Mouse (Mus musculus) heart, embryonic 10.5 days (tissue): ENCODE data around the gene Gss. TPM values are rescaled to one million over a fixed set of nuclear protein-coding genes. Genes with fewer than 3 reads are reported as not detected.
"Not testable (repeated sequence)": the region's sequence is repeated elsewhere in the genome, so short reads cannot be mapped to it uniquely, and the experiment has no call there.

Experiments
- DNase-seq: peaks from one replicate; pipeline ENCODE4 v3.0.0-alpha.2; 2017; ENCODE audit warnings: low spot score
- H3K27ac ChIP-seq: fragments of 300-500 bp; sonication (generic); 2 replicates; pipeline ENCODE4 v1.5.1; 2016; ENCODE audit warnings: mild to moderate bottlenecking
- H3K27me3 ChIP-seq: fragments of 300-500 bp; sonication (generic); 2 replicates; pipeline ENCODE4 v1.6.1; 2016; ENCODE audit warnings: mild to moderate bottlenecking; ENCODE audit not compliant: poor library complexity, insufficient read depth, severe bottlenecking
- H3K36me3 ChIP-seq: fragments of 300-500 bp; sonication (generic); 2 replicates; pipeline ENCODE4 v1.6.1; 2016; ENCODE audit warnings: mild to moderate bottlenecking, moderate library complexity
- H3K4me1 ChIP-seq: fragments of 300-500 bp; sonication (generic); 2 replicates; pipeline ENCODE4 v1.6.1; 2016; ENCODE audit warnings: mild to moderate bottlenecking
- H3K4me3 ChIP-seq: fragments of 300-500 bp; sonication (generic); 2 replicates; pipeline ENCODE4 v1.5.1; 2016; ENCODE audit warnings: mild to moderate bottlenecking, moderate library complexity
- H3K9me3 ChIP-seq: fragments of 300-500 bp; sonication (generic); 2 replicates; pipeline ENCODE4 v1.6.1; 2016; ENCODE audit warnings: mild to moderate bottlenecking, moderate library complexity
- WGBS: fragments of 180-500 bp; shearing (Covaris S2); methylation state at CpG from one replicate; pipeline ENCODE4 v1.1.7; 2016; 5-methylcytosine and 5-hydroxymethylcytosine counted together
- polyA plus RNA-seq: library from polyadenylated mRNA; unstranded; fragments of >200 nt; fragmentation: Nextera tagmentation; extraction: Ambion mirVana; gene quantifications from 2 replicates; pipeline ENCODE4 v1.2.1, GENCODE M21; 2016

The Gss gene
- polyA plus RNA-seq, 1 experiment from 2014 or later = 29.1 TPM

GRCm38 (mm10) chr2:155610978-155611377 is 18.4 kb upstream of the Gss start, which contains the start of gene Myh7b:
Gene Myh7b (plus strand): TSS chr2:155611212.
- Histone ChIP-seq H3K27me3 (no peaks in the 10 kb centered on the region), H3K36me3 (peaks cover 23% of the 10 kb centered on the region), H3K9me3 (no peaks in the 10 kb centered on the region), H3K4me3 (peak within 1 kb of the TSS; percentile 58), H3K4me1 (peaks cover 53% of the 10 kb centered on the region), H3K27ac (peak within 1 kb of the TSS; percentile 89)
- 23% methylated on average over 4 of the region's 4 CpGs for WGBS
- DNase-seq = no peak

DNA sequence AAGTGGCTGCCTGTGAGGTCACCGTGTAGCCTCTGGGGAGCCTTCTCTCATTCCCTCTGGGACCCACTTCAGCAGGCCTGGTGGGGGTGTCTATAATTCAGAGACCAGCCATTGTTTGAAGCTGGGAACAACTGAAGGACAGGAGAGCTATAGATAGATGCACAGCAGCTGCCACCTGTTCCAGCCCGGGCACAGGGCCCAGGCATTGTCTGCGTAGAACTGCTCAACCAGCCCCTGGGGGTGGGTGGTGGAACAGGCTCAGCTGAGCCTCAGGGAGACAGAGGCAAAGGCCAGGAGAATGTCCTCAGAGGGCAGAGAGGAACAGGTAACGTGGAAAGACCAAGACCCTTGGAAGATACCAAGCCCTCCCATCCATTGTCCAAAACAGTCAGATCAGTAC is 13.8 kb upstream of the Gss start:
- 73% methylated on average over 4 of the region's 4 CpGs for WGBS
- Histone ChIP-seq H3K36me3 (peaks cover 4% of the 10 kb centered on the region; the same call in 1 of the 2 replicates), H3K9me3 (no peaks in the 10 kb centered on the region), H3K4me3 (no peak overlapping the region), H3K4me1 (peaks cover 50% of the 10 kb centered on the region), H3K27me3 (no peaks in the 10 kb centered on the region), H3K27ac (peak overlapping the region; percentile 88)
- DNase-seq = no peak

DNA sequence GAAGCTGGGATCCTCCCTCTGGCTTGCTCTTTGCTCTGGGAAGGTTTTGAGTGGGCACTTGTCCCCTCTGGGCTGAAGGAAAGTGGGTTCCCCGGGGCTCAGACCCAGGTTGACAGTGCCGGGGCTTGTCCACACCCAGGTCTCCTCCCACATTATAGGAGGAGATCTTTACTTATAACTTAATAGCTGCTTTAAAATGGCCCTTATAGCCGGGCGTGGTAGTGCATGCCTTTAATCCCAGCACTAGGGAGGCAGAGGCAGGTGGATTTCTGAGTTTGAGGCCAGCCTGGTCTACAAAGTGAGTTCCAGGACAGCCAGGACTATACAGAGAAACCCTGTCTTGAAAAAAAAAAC is 12.6 kb upstream of the Gss start:
- H3K27ac ChIP-seq = peak overlapping the region; percentile 88
- WGBS = 47% methylated on average over 4 of the region's 4 CpGs
- DNase-seq = not testable (repeated sequence)

GRCm38 (mm10) chr2:155604560-155605235 is 12.1 kb upstream of the Gss start:
- DNase-seq = peak; percentile 93
- WGBS = 27% methylated on average over 10 of the region's 10 CpGs
- H3K27me3 ChIP-seq = no peaks in the 10 kb centered on the region
- H3K27ac ChIP-seq = peak overlapping the region; percentile 88
- H3K4me3 ChIP-seq = peak overlapping the region; percentile 29; the same call in 1 of the 2 replicates
- H3K9me3 ChIP-seq = no peaks in the 10 kb centered on the region
- H3K4me1 ChIP-seq = peaks cover 41% of the 10 kb centered on the region
- peaks cover 4% of the 10 kb centered on the region; the same call in 1 of the 2 replicates for H3K36me3 ChIP-seq

More for the DNA sequence above, 12.6 kb upstream of the Gss start:
- H3K9me3 ChIP-seq, H3K27me3 ChIP-seq, H3K36me3 ChIP-seq: not testable (repeated sequence)
- H3K4me3 ChIP-seq = peak overlapping the region; percentile 29; the same call in 1 of the 2 replicates
- peaks cover 41% of the 10 kb centered on the region for H3K4me1 ChIP-seq

- no peaks in the 10 kb centered on the region for H3K27me3 ChIP-seq
- DNase-seq = no peak
- peaks cover 4% of the 10 kb centered on the region; the same call in 1 of the 2 replicates for H3K36me3 ChIP-seq
- peak overlapping the region; percentile 88 for H3K27ac ChIP-seq
- WGBS = 48% methylated on average over 3 of the region's 3 CpGs
- no peak overlapping the region for H3K4me3 ChIP-seq
- no peaks in the 10 kb centered on the region for H3K9me3 ChIP-seq
- peaks cover 41% of the 10 kb centered on the region for H3K4me1 ChIP-seq
Measured at GRCm38 (mm10) chr2:155603707-155604106, 11.1 kb upstream of the Gss start.

- no peak for DNase-seq
- Histone ChIP-seq H3K4me1 (peaks cover 14% of the 10 kb centered on the region), H3K27me3 (no peaks in the 10 kb centered on the region), H3K36me3 (no peaks in the 10 kb centered on the region), H3K27ac (no peak overlapping the region), H3K4me3 (no peak overlapping the region), H3K9me3 (no peaks in the 10 kb centered on the region)
- WGBS = 77% methylated on average over 6 of the region's 6 CpGs
Measured at GRCm38 (mm10) chr2:155595516-155595915, 2.9 kb upstream of the Gss start.

DNA sequence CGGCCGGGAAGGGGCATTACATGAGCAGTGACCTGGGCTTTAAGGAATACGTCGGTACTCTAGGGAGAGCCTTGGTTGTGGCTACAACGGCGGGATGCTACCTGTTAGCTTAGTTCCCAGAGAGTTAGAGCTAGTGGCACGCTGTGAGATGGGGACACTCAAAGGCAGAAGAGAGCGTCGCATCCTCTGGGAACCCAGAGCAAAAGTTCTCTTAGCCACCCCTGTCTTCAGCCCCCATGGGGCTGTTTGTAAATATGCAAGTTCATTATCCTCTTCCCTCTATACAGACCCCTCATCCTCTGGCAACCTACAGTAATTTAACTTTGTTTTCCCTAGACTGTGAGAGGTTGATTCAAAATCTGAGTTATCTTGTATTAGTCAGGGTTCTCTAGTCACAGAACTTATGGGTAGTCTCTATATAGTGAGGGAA is 259 bp upstream of the Gss start:
- WGBS = 2% methylated on average over 9 of the region's 9 CpGs
- H3K27ac ChIP-seq = peak overlapping the region; percentile 93

GRCm38 (mm10) chr2:155591676-155592075 is 934 bp downstream of the Gss start:
- H3K4me3 ChIP-seq = peak overlapping the region; percentile 74
- H3K4me1 ChIP-seq = peaks cover 14% of the 10 kb centered on the region
- WGBS = 5% methylated on average over 6 of the region's 6 CpGs
- H3K36me3 ChIP-seq = no peaks in the 10 kb centered on the region
- no peak for DNase-seq
- H3K27me3 ChIP-seq = no peaks in the 10 kb centered on the region
- peak overlapping the region; percentile 93 for H3K27ac ChIP-seq
- H3K9me3 ChIP-seq = no peaks in the 10 kb centered on the region

More for the DNA sequence above, 259 bp upstream of the Gss start:
- Histone ChIP-seq H3K4me3 (peak overlapping the region; percentile 74), H3K36me3 (no peaks in the 10 kb centered on the region), H3K9me3 (no peaks in the 10 kb centered on the region), H3K4me1 (peaks cover 14% of the 10 kb centered on the region), H3K27me3 (no peaks in the 10 kb centered on the region)
- DNase-seq = no peak

DNA sequence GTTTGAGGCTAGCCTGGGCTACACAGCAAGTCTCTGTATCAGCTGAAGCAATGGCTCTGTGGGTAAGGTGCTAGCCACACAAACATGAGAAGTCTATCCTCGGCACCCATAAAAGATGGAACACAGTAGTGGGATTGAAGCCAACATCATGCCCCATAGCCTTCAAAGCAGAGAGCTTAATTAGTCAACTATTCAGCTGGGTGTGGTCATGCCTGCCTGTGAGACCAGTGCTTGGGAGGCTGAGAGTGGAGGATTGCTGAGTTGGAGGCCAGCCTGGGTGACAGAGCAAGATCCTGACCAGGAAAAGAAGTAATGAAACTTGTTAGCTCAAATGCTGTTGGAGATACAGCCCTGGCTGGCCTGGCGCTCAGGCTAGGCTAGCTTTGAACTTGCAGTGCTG is 1.7 kb downstream of the Gss start:
- H3K4me3 ChIP-seq = no peak overlapping the region

GRCm38 (mm10) chr2:155589521-155589920 is 3.1 kb downstream of the Gss start:
- no peak overlapping the region for H3K4me3 ChIP-seq
- H3K36me3 ChIP-seq = no peaks in the 10 kb centered on the region
- H3K27me3 ChIP-seq = no peaks in the 10 kb centered on the region
- peaks cover 11% of the 10 kb centered on the region for H3K4me1 ChIP-seq
- no peak for DNase-seq
- no peaks in the 10 kb centered on the region for H3K9me3 ChIP-seq
- WGBS = 72% methylated on average over 6 of the region's 6 CpGs
- no peak overlapping the region for H3K27ac ChIP-seq

More for the DNA sequence above, 1.7 kb downstream of the Gss start:
- Histone ChIP-seq H3K27ac (0 out of 2 replicates have a peak overlapping the region, but pooled peaks have one; percentile 93), H3K36me3 (no peaks in the 10 kb centered on the region), H3K27me3 (no peaks in the 10 kb centered on the region), H3K4me1 (peaks cover 14% of the 10 kb centered on the region), H3K9me3 (no peaks in the 10 kb centered on the region)
- no peak for DNase-seq
- 88% methylated on average over 2 of the region's 2 CpGs for WGBS

DNA sequence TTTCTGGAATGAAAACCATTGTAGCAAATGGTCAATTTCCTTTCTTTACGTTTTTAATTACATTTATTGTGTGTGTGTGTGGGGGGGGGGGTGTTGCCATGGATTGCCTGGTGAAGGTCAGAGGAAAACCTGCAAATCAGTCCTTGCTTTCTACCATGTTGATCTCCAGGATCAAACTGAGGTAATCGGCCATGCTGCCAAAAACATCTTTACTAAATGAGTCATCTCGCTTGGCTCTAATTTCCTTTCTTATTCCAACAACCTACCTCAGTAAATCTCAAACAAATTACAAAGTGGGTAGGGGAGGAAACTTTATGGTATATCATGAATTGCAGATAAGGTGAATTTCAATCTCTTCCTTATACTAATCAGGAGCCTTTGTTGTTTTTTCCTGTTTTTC is 4.5 kb downstream of the Gss start:
- Histone ChIP-seq H3K4me3 (no peak overlapping the region), H3K27me3 (no peaks in the 10 kb centered on the region), H3K9me3 (no peaks in the 10 kb centered on the region), H3K36me3 (no peaks in the 10 kb centered on the region), H3K4me1 (peaks cover 11% of the 10 kb centered on the region), H3K27ac (no peak overlapping the region)
- WGBS = 73% methylated on average over 3 of the region's 3 CpGs
- no peak for DNase-seq

DNA sequence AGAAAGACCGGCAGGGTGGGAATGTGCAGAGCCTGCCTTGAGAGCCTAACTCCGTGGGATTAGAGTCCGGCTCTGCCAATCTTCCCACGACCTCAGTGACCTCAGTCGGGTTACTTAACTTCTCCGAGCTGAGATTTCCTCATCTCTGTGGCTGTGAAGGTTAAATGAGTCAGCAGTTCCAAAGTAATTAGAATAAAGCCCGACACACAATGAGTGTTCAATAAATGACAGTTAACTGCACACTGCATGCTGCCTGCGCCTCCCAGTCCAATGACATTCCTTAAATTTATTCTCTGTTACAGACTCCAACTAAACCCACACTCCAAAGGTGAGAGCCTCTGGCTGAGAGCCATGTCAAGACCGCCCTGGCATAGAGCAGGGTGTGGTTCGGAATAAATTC is 7.1 kb downstream of the Gss start:
- no peaks in the 10 kb centered on the region for H3K27me3 ChIP-seq
- H3K27ac ChIP-seq = no peak overlapping the region

GRCm38 (mm10) chr2:155585082-155585481 is 7.5 kb downstream of the Gss start:
- no peaks in the 10 kb centered on the region for H3K27me3 ChIP-seq
- no peak overlapping the region for H3K4me3 ChIP-seq
- no peak for DNase-seq
- no peak overlapping the region for H3K27ac ChIP-seq
- no peaks in the 10 kb centered on the region for H3K4me1 ChIP-seq
- H3K36me3 ChIP-seq = no peaks in the 10 kb centered on the region
- 82% methylated on average over 9 of the region's 9 CpGs for WGBS
- no peaks in the 10 kb centered on the region for H3K9me3 ChIP-seq

More for the DNA sequence above, 7.1 kb downstream of the Gss start:
- H3K9me3 ChIP-seq = no peaks in the 10 kb centered on the region
- 70% methylated on average over 10 of the region's 10 CpGs for WGBS
- no peak overlapping the region for H3K4me3 ChIP-seq
- H3K4me1 ChIP-seq = no peaks in the 10 kb centered on the region
- no peak for DNase-seq
- no peaks in the 10 kb centered on the region for H3K36me3 ChIP-seq
